Mouse (Mus musculus) ES-E14 (cell line): ENCODE measurements around the gene Tef. TPM values are rescaled to one million over a fixed set of nuclear protein-coding genes. Genes with fewer than 3 reads are reported as not detected.

ENCODE experiments used
- DNase-seq: peaks from one replicate; pipeline ENCODE4 v3.0.0-alpha.2; 2013; ENCODE audit warnings: low read depth, low spot score
- H3K27ac ChIP-seq: 2 replicates; pipeline ENCODE4 v1.5.1; 2012; ENCODE audit warnings: low read depth, mild to moderate bottlenecking, low read length, moderate library complexity, mixed read lengths; ENCODE audit not compliant: poor library complexity, insufficient read depth, severe bottlenecking
- H3K36me3 ChIP-seq: 2 replicates; pipeline ENCODE4 v1.6.1; 2012; ENCODE audit warnings: mild to moderate bottlenecking, low read length, moderate library complexity, mixed read lengths; ENCODE audit not compliant: control insufficient read depth, poor library complexity, insufficient read depth, severe bottlenecking
- H3K4me1 ChIP-seq, 2 experiments: fragments of 150-350 bp in 1 of 2; sonication (generic) in 1 of 2; 2 replicates each; pipeline ENCODE4 v1.6.1; 2012; ENCODE audit warnings: low read length in 2 of 2, mild to moderate bottlenecking in 1 of 2, mixed read lengths in 1 of 2; ENCODE audit not compliant: control insufficient read depth in 2 of 2, insufficient read depth in 2 of 2, poor library complexity in 1 of 2
- H3K4me3 ChIP-seq, 2 experiments: fragments of 150-350 bp in 1 of 2; sonication (generic) in 1 of 2; 2 replicates each; pipeline ENCODE4 v1.5.1; 2012; ENCODE audit warnings: low read length in 2 of 2, low read depth in 1 of 2, mild to moderate bottlenecking in 1 of 2, mixed read lengths in 1 of 2; ENCODE audit not compliant: insufficient read depth in 1 of 2, poor library complexity in 1 of 2, severe bottlenecking in 1 of 2
- H3K9ac ChIP-seq: 2 replicates; pipeline ENCODE4 v1.6.1; 2012; ENCODE audit warnings: low read depth, mild to moderate bottlenecking, low read length, mixed read lengths; ENCODE audit not compliant: poor library complexity, insufficient read depth, severe bottlenecking
- H3K9me3 ChIP-seq: fragments of 150-350 bp; sonication (generic); 2 replicates; pipeline ENCODE4 v1.6.1; 2012; ENCODE audit warnings: low read depth, mild to moderate bottlenecking, low read length; ENCODE audit not compliant: control insufficient read depth, insufficient read depth
- CHD2 ChIP-seq: IDR thresholded peaks from 2 replicates; pipeline ENCODE4 v1.6.1; 2014; ENCODE audit warnings: mild to moderate bottlenecking, low read depth, low read length, inconsistent platforms
- HCFC1 ChIP-seq: IDR thresholded peaks from 2 replicates; pipeline ENCODE4 v1.6.1; 2012; ENCODE audit warnings: low read length, inconsistent platforms, borderline replicate concordance; ENCODE audit not compliant: insufficient read depth
- MAFK ChIP-seq: IDR thresholded peaks from 2 replicates; pipeline ENCODE4 v1.6.1; 2014; ENCODE audit warnings: mild to moderate bottlenecking, low read depth, low read length, inconsistent platforms; ENCODE audit not compliant: insufficient read depth
- ZC3H11A ChIP-seq: IDR thresholded peaks from 2 replicates; pipeline ENCODE4 v1.6.1; 2012; ENCODE audit warnings: low read depth, mild to moderate bottlenecking, inconsistent platforms, low read length, borderline replicate concordance
- ZNF384 ChIP-seq: IDR thresholded peaks from 2 replicates; pipeline ENCODE4 v1.6.1; 2012; ENCODE audit warnings: low read depth, low read length, inconsistent platforms
- in situ Hi-C, 2 experiments: fragments of 600-800 bp; cut with MboI; formaldehyde crosslinking; loops; one replicate each; pipeline ENCODE4 v1.15.1; 2025; ENCODE audit warnings: low sequenced_read_pairs in 2 of 2, inconsistent platforms in 1 of 2; ENCODE audit not compliant: unreplicated experiment in 2 of 2
- total RNA-seq: library from RNA; depleted of rRNA; stranded (reverse); fragments of 300-350 nt; gene quantifications from 2 replicates; pipeline ENCODE4 v1.2.3, GENCODE M21; 2012

Gene Tef
- total RNA-seq, 1 experiment, result 20.9 TPM

GRCm38 (mm10) chr15:81831136-81831825 is 29.1 kb downstream of the Tef start:
- Histone ChIP-seq H3K27ac (no peak overlapping the region), H3K36me3 (peaks cover 3% of the 10 kb centered on the region; the same call in 1 of the 2 replicates)
- no peak for TF ChIP-seq MAFK
- peak; percentile 71 for TF ChIP-seq ZC3H11A
- TF ChIP-seq HCFC1, result peak; percentile 69; the same call in 1 of the 2 replicates
- no peak for TF ChIP-seq ZNF384
- no peak for TF ChIP-seq CHD2

GRCm38 (mm10) chr15:81832219-81832618 is 30.0 kb downstream of the Tef start:
- peaks cover 3% of the 10 kb centered on the region; the same call in 1 of the 2 replicates for H3K36me3 ChIP-seq
- in situ Hi-C loops, result no loop called here
- no peak overlapping the region for H3K9ac ChIP-seq
- DNase-seq, result no peak
- peaks cover 0 to 5% of the 10 kb centered on the region in 2 experiments; a peak in 1 of 4 replicates for H3K4me1 ChIP-seq
- H3K4me3 ChIP-seq, result no peak overlapping the region
- TF ChIP-seq ZNF384 (no peak), CHD2 (no peak), HCFC1 (no peak), ZC3H11A (no peak)
- H3K9me3 ChIP-seq, result no peaks in the 10 kb centered on the region
- H3K27ac ChIP-seq, result no peak overlapping the region

More at GRCm38 (mm10) chr15:81831136-81831825, 29.1 kb downstream of the Tef start:
- peak overlapping the region; percentile 35 to 64 for H3K4me3 ChIP-seq
- H3K9ac ChIP-seq, result peak overlapping the region; percentile 36; the same call in 1 of the 2 replicates
- H3K4me1 ChIP-seq, result peaks cover 0 to 2% of the 10 kb centered on the region in 2 experiments; a peak in 1 of 4 replicates
- in situ Hi-C loops, result no loop called here
- peak; percentile 98 for DNase-seq
- H3K9me3 ChIP-seq, result no peaks in the 10 kb centered on the region

- Histone ChIP-seq H3K4me3 (no peak overlapping the region), H3K9me3 (no peaks in the 10 kb centered on the region), H3K9ac (no peak overlapping the region), H3K27ac (no peak overlapping the region), H3K36me3 (peaks cover 2% of the 10 kb centered on the region; the same call in 1 of the 2 replicates), H3K4me1 (peaks cover 0 to 5% of the 10 kb centered on the region in 2 experiments; a peak in 1 of 4 replicates)
- TF ChIP-seq CHD2, result no peak
- no peak for TF ChIP-seq ZC3H11A
- TF ChIP-seq MAFK, result no peak
- no peak for TF ChIP-seq ZNF384
- no peak for TF ChIP-seq HCFC1
- in situ Hi-C loops, result no loop called here
- no peak for DNase-seq
Measured at GRCm38 (mm10) chr15:81833481-81833880, 31.3 kb downstream of the Tef start.

- in situ Hi-C loops, result no loop called here
- Histone ChIP-seq H3K27ac (no peak overlapping the region), H3K36me3 (no peaks in the 10 kb centered on the region), H3K9me3 (no peaks in the 10 kb centered on the region), H3K4me1 (peaks cover 0 to 7% of the 10 kb centered on the region in 2 experiments; a peak in 1 of 4 replicates), H3K9ac (no peak overlapping the region), H3K4me3 (no peak overlapping the region)
- TF ChIP-seq ZNF384 (no peak), HCFC1 (no peak), CHD2 (no peak), MAFK (no peak), ZC3H11A (no peak)
- DNase-seq, result no peak
Measured at GRCm38 (mm10) chr15:81834171-81834841, 32.1 kb downstream of the Tef start.
